Mouse (Mus musculus) small intestine, adult 2 months (tissue): ENCODE data around the gene Hspa12a. TPM values are rescaled to one million over a fixed set of nuclear protein-coding genes. Genes with fewer than 3 reads are reported as not detected.
A peak's percentile ranks its signal among the peaks of the same experiment; 100 is the strongest.
"Not testable (repeated sequence)": the region's sequence is repeated elsewhere in the genome, so short reads cannot be mapped to it uniquely, and the experiment has no call there.

Experiments
- H3K27ac ChIP-seq: fragments of 200-500 bp; 2 replicates; pipeline ENCODE4 v1.5.1; 2012; ENCODE audit warnings: low read depth, low read length, control low read depth, inconsistent platforms; ENCODE audit not compliant: insufficient read depth
- H3K27me3 ChIP-seq: fragments of 200-500 bp; 2 replicates; pipeline ENCODE4 v1.6.1; 2012; ENCODE audit warnings: mild to moderate bottlenecking, moderate library complexity, low read length, inconsistent platforms; ENCODE audit not compliant: control insufficient read depth, insufficient read depth
- H3K36me3 ChIP-seq: fragments of 200-500 bp; 2 replicates; pipeline ENCODE4 v1.6.1; 2012; ENCODE audit warnings: mild to moderate bottlenecking, low read length, control low read depth, inconsistent platforms; ENCODE audit not compliant: control insufficient read depth, insufficient read depth
- H3K4me1 ChIP-seq: fragments of 200-500 bp; 2 replicates; pipeline ENCODE4 v1.6.1; 2012; ENCODE audit warnings: low read length, inconsistent platforms, mixed read lengths; ENCODE audit not compliant: control insufficient read depth, insufficient read depth, insufficient read length
- H3K4me3 ChIP-seq: fragments of 200-500 bp; 2 replicates; pipeline ENCODE4 v1.5.1; 2012; ENCODE audit warnings: low read depth, mild to moderate bottlenecking, control low read depth, inconsistent platforms, low read length, moderate library complexity
- CTCF ChIP-seq: fragments of 200-500 bp; IDR thresholded peaks from 2 replicates; pipeline ENCODE4 v1.5.1; 2012; ENCODE audit warnings: low read depth, mild to moderate bottlenecking, control low read depth, inconsistent platforms, low read length, moderate library complexity, mixed read lengths; ENCODE audit not compliant: insufficient replicate concordance, insufficient read length; ENCODE audit errors: extremely low read depth
- POLR2A ChIP-seq: fragments of 200-500 bp; IDR thresholded peaks from 2 replicates; pipeline ENCODE4 v1.6.1; 2012; ENCODE audit warnings: low read depth, mild to moderate bottlenecking, control low read depth, inconsistent platforms, low read length, moderate library complexity
- WGBS: fragments of 180-500 bp; shearing (Covaris S2); methylation state at CpG from one replicate; pipeline ENCODE4 v1.1.7; 2018; 5-methylcytosine and 5-hydroxymethylcytosine counted together
- polyA plus RNA-seq: library from polyadenylated mRNA; depleted of rRNA; stranded (reverse); fragments of >200 nt; gene quantifications from 2 replicates; pipeline ENCODE4 v1.2.3, GENCODE M21; 2012

Hspa12a gene
- polyA plus RNA-seq, 1 experiment = 16.7 TPM

GRCm38 (mm10) chr19:58908018-58908417 lies 35.4 kb downstream of the Hspa12a start:
- H3K4me3 ChIP-seq = no peak overlapping the region
- WGBS = 71% methylated on average over 10 of the region's 10 CpGs
- TF ChIP-seq CTCF = no peak
- no peak for TF ChIP-seq POLR2A
- H3K27ac ChIP-seq = no peak overlapping the region
- no peaks in the 10 kb centered on the region for H3K27me3 ChIP-seq
- no peaks in the 10 kb centered on the region for H3K4me1 ChIP-seq
- H3K36me3 ChIP-seq = no peaks in the 10 kb centered on the region

GRCm38 (mm10) chr19:58906685-58907084 lies 36.8 kb downstream of the Hspa12a start:
- TF ChIP-seq CTCF (no peak), POLR2A (no peak)
- 52% methylated on average over 9 of the region's 9 CpGs for WGBS
- no peaks in the 10 kb centered on the region for H3K4me1 ChIP-seq
- no peak overlapping the region for H3K4me3 ChIP-seq
- H3K27me3 ChIP-seq = no peaks in the 10 kb centered on the region
- no peak overlapping the region for H3K27ac ChIP-seq
- no peaks in the 10 kb centered on the region for H3K36me3 ChIP-seq

- no peak for TF ChIP-seq POLR2A
- TF ChIP-seq CTCF = peak; percentile 97; the same call in 1 of the 2 replicates
- Histone ChIP-seq H3K36me3 (no peaks in the 10 kb centered on the region), H3K27me3 (no peaks in the 10 kb centered on the region), H3K4me1 (no peaks in the 10 kb centered on the region), H3K4me3 (no peak overlapping the region; the same call in 1 of the 2 replicates), H3K27ac (no peak overlapping the region)
- WGBS = under 1% methylated on average over 11 of the region's 11 CpGs
These were observed 39.5 kb downstream of the Hspa12a start for GRCm38 (mm10) chr19:58903899-58904327.

- TF ChIP-seq POLR2A = no peak
- no peak for TF ChIP-seq CTCF
- no peak overlapping the region for H3K4me3 ChIP-seq
- no peaks in the 10 kb centered on the region for H3K36me3 ChIP-seq
- H3K4me1 ChIP-seq = no peaks in the 10 kb centered on the region
- no peaks in the 10 kb centered on the region for H3K27me3 ChIP-seq
- WGBS = 54% methylated on average over 7 of the region's 7 CpGs
- no peak overlapping the region for H3K27ac ChIP-seq
These were observed 40.2 kb downstream of the Hspa12a start for GRCm38 (mm10) chr19:58903079-58903898.

- H3K36me3 ChIP-seq, H3K4me1 ChIP-seq, H3K4me3 ChIP-seq, H3K27me3 ChIP-seq, H3K27ac ChIP-seq: not testable (repeated sequence)
- WGBS = 79% methylated on average over 10 of the region's 10 CpGs
These were observed 43.0 kb downstream of the Hspa12a start for GRCm38 (mm10) chr19:58900471-58900870.

- TF ChIP-seq POLR2A (no peak), CTCF (no peak)
- Histone ChIP-seq H3K27me3 (no peaks in the 10 kb centered on the region), H3K27ac (no peak overlapping the region), H3K4me1 (no peaks in the 10 kb centered on the region), H3K36me3 (no peaks in the 10 kb centered on the region), H3K4me3 (no peak overlapping the region)
- 64% methylated on average over 3 of the region's 3 CpGs for WGBS
These were observed 47.2 kb downstream of the Hspa12a start for GRCm38 (mm10) chr19:58896216-58896615.

- Histone ChIP-seq H3K36me3 (no peaks in the 10 kb centered on the region), H3K4me3 (no peak overlapping the region), H3K27ac (no peak overlapping the region), H3K4me1 (no peaks in the 10 kb centered on the region), H3K27me3 (no peaks in the 10 kb centered on the region)
- WGBS = 75% methylated on average over 8 of the region's 8 CpGs
- TF ChIP-seq POLR2A (no peak), CTCF (no peak)
These were observed 54.0 kb downstream of the Hspa12a start for GRCm38 (mm10) chr19:58889306-58890038.
